Mouse (Mus musculus): ENCODE measurements around the gene Tac4.

DNA sequence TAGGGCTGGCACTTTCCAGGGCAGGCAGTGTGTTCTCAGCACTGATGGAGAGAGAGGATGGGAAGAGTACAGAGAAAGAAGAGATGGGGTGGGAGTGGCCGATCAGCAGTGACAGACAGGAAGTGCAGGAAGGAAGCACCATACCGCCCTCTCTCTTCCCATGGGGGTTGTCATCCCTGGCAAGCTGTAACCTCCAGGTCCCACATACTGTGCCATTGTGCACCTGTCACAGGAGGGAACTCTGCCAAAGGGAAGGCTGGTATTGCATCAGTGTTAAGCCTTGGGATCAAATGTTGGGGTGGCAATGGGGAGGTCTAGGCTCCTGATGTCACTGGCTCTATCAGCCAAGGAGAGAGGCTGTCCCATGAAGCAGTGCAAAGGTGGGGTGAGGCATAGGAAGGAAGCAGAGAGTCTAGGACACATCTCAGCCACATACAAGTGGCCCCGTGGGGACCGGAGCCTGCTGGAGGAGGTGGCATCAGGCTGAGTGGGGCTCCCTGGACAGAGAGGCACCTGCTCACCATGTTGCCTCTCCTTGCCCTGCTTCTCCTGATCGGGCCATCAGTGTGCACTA is at the start of gene Tac4:
- no peak for TF ChIP-seq HCFC1 (IDR thresholded peaks at IDR 0.05; ENCODE audit: borderline replicate concordance, insufficient read depth, low read length)
- TF ChIP-seq ZNF384 (IDR thresholded peaks at IDR 0.05; ENCODE audit: low read depth, low read length), result no peak
- TF ChIP-seq CHD2 (IDR thresholded peaks at IDR 0.05; ENCODE audit: low read depth, low read length), result no peak
- TF ChIP-seq ZC3H11A (IDR thresholded peaks at IDR 0.05; ENCODE audit: borderline replicate concordance, low read depth, low read length), result no peak
- TF ChIP-seq MAFK (IDR thresholded peaks at IDR 0.05; ENCODE audit: insufficient read depth, low read depth, low read length), result no peak
